In genomic region chr7:127614091-127614490, GRCm38 (mm10) we compare ENCODE assay signal across 7 mouse cellular contexts. TPM values are rescaled to one million over a fixed set of nuclear protein-coding genes. Genes with fewer than 3 reads are reported as not detected.
DNase-seq lines count a peak whose midpoint lies in the region; ATAC-seq and TF ChIP-seq lines count a peak whose summit lies in the region.

No protein-coding gene starts in this region.

- DNase-seq in spleen, adult 2 months (ENCODE audit: low read depth in 1 of 2, low spot score in 2 of 2): no peak
- no peak for DNase-seq in spleen, adult 12 weeks (ENCODE audit: low spot score)
- DNase-seq in MN1 (ENCODE audit: low spot score): no peak

- WGBS in spleen, adult 2 months: 45% methylated on average over 8 of the region's 8 CpGs
- 19% methylated on average over 8 of the region's 8 CpGs for WGBS in forebrain, embryonic 15.5 days
- WGBS in limb, embryonic 13.5 days: 25% methylated on average over 8 of the region's 8 CpGs
- 26% methylated on average over 8 of the region's 8 CpGs for WGBS in stomach, embryonic 16.5 days

- ATAC-seq in forebrain, embryonic 15.5 days (replicated peaks): no peak
- ATAC-seq in limb, embryonic 13.5 days (ENCODE audit: low FRiP score, low read depth): no peak
- ATAC-seq in stomach, embryonic 16.5 days (ENCODE audit: insufficient read depth, low FRiP score): no peak
- ATAC-seq in inflammation-experienced regulatory T-cells, adult 6 months: no peak

- peak overlapping the region; percentile 85; the same call in 1 of the 2 replicates for H3K4me3 ChIP-seq in spleen, adult 2 months (ENCODE audit: extremely low read depth, insufficient read depth, insufficient read length)
- H3K4me3 ChIP-seq in forebrain, embryonic 15.5 days: peak overlapping the region; percentile 100
- peak overlapping the region; percentile 100 for H3K4me3 ChIP-seq in limb, embryonic 13.5 days
- H3K4me3 ChIP-seq in stomach, embryonic 16.5 days (replicated peaks; ENCODE audit: low read length): peak overlapping the region; percentile 100

- no peak for TF ChIP-seq CTCF in spleen, adult 2 months (IDR thresholded peaks at IDR 0.05; ENCODE audit: extremely low read depth, insufficient read depth, insufficient read length, insufficient replicate concordance)

- peaks cover 11% of the 10 kb centered on the region for H3K36me3 ChIP-seq in spleen, adult 2 months (ENCODE audit: control insufficient read depth, insufficient read depth, low read length)
- H3K36me3 ChIP-seq in forebrain, embryonic 15.5 days: peaks cover 36% of the 10 kb centered on the region
- H3K36me3 ChIP-seq in limb, embryonic 13.5 days: peaks cover 42% of the 10 kb centered on the region
- peaks cover 37% of the 10 kb centered on the region for H3K36me3 ChIP-seq in stomach, embryonic 16.5 days (ENCODE audit: control insufficient read depth, insufficient read depth, low read length)

- no peak overlapping the region for H3K27ac ChIP-seq in spleen, adult 2 months (ENCODE audit: insufficient read depth, low read length)
- 0 out of 2 replicates have a peak overlapping the region, but pooled peaks have one; percentile 89 for H3K27ac ChIP-seq in forebrain, embryonic 15.5 days (replicated peaks)
- H3K27ac ChIP-seq in limb, embryonic 13.5 days: 0 out of 2 replicates have a peak overlapping the region, but pooled peaks have one; percentile 77
- peak overlapping the region; percentile 89 for H3K27ac ChIP-seq in stomach, embryonic 16.5 days (ENCODE audit: low read length)

- peaks cover 7% of the 10 kb centered on the region for H3K4me1 ChIP-seq in spleen, adult 2 months (ENCODE audit: control insufficient read depth, insufficient read depth, insufficient read length)
- peaks cover 33% of the 10 kb centered on the region for H3K4me1 ChIP-seq in forebrain, embryonic 15.5 days
- H3K4me1 ChIP-seq in limb, embryonic 13.5 days: peaks cover 17% of the 10 kb centered on the region
- peaks cover 16% of the 10 kb centered on the region for H3K4me1 ChIP-seq in stomach, embryonic 16.5 days (ENCODE audit: control insufficient read depth, insufficient read depth, low read length)

- peak overlapping the region; percentile 81 for H3K9ac ChIP-seq in forebrain, embryonic 15.5 days (replicated peaks)
- H3K9ac ChIP-seq in limb, embryonic 13.5 days: peak overlapping the region; percentile 96
- H3K9ac ChIP-seq in stomach, embryonic 16.5 days (ENCODE audit: low read length): peak overlapping the region; percentile 96

- no peak for TF ChIP-seq POLR2A in spleen, adult 2 months (IDR thresholded peaks at IDR 0.05; ENCODE audit: low read depth, low read length)

- peak overlapping the region; percentile 94 for H3K4me2 ChIP-seq in forebrain, embryonic 15.5 days (replicated peaks)
- peak overlapping the region; percentile 87 for H3K4me2 ChIP-seq in limb, embryonic 13.5 days (replicated peaks)
- H3K4me2 ChIP-seq in stomach, embryonic 16.5 days (ENCODE audit: low read depth, low read length): peak overlapping the region; percentile 79

- 0 out of 2 replicates have a peak, but pooled peaks cover 3% of the 10 kb centered on the region for H3K27me3 ChIP-seq in spleen, adult 2 months (ENCODE audit: control insufficient read depth, insufficient read depth, low read length)
- no peaks in the 10 kb centered on the region for H3K27me3 ChIP-seq in forebrain, embryonic 15.5 days
- H3K27me3 ChIP-seq in limb, embryonic 13.5 days: no peaks in the 10 kb centered on the region
- H3K27me3 ChIP-seq in stomach, embryonic 16.5 days (ENCODE audit: control insufficient read depth, insufficient read depth, low read length): no peaks in the 10 kb centered on the region

- H3K9me3 ChIP-seq in forebrain, embryonic 15.5 days: no peaks in the 10 kb centered on the region
- H3K9me3 ChIP-seq in limb, embryonic 13.5 days: no peaks in the 10 kb centered on the region
- H3K9me3 ChIP-seq in stomach, embryonic 16.5 days (replicated peaks; ENCODE audit: control insufficient read depth, low read length): 0 out of 2 replicates have a peak, but pooled peaks cover 6% of the 10 kb centered on the region

RNA-seq across cellular contexts. Expression of gene Zfp629, which starts 1.5 kb away (rescaled TPM):
- polyA plus RNA-seq in spleen, adult 2 months (2012; rRNA removed): 4.9 and 5.4 TPM in 2 replicates
- polyA plus RNA-seq in forebrain, embryonic 15.5 days (2015; fragmentation: Nextera tagmentation; extraction: Ambion mirVana): 18.7 and 18.9 TPM in 2 replicates
- 16.2 and 19.2 TPM in 2 replicates for polyA plus RNA-seq in limb, embryonic 13.5 days (2015; fragmentation: Nextera tagmentation; extraction: Ambion mirVana)
- 10.4 and 10.9 TPM in 2 replicates for polyA plus RNA-seq in stomach, embryonic 16.5 days (2015; fragmentation: Nextera tagmentation; extraction: Ambion mirVana)
- polyA plus RNA-seq in inflammation-experienced regulatory T-cells, adult 6 months (2017; shearing (Covaris generic)): under 1 TPM in 2 of 3 experiments, not detected in 1; 0.74 to 0.92 TPM

RNA-seq across cellular contexts. Expression of gene Rnf40, which starts 25.5 kb away (rescaled TPM):
- 25.8 and 29.3 TPM in 2 replicates for polyA plus RNA-seq in spleen, adult 2 months (2012; rRNA removed)
- polyA plus RNA-seq in forebrain, embryonic 15.5 days (2015; fragmentation: Nextera tagmentation; extraction: Ambion mirVana): 51.1 and 52.4 TPM in 2 replicates
- polyA plus RNA-seq in limb, embryonic 13.5 days (2015; fragmentation: Nextera tagmentation; extraction: Ambion mirVana): 51.6 and 54.9 TPM in 2 replicates
- polyA plus RNA-seq in stomach, embryonic 16.5 days (2015; fragmentation: Nextera tagmentation; extraction: Ambion mirVana): 41.6 and 41.7 TPM in 2 replicates
- polyA plus RNA-seq in inflammation-experienced regulatory T-cells, adult 6 months (2017; shearing (Covaris generic)): 10 to 100 TPM; 24.0 to 30.6 (median 29.7) TPM

RNA-seq across cellular contexts. Expression of gene Ccdc189, which starts 25.7 kb away (rescaled TPM):
- polyA plus RNA-seq in spleen, adult 2 months (2012; rRNA removed): 1.6 and 2.2 TPM in 2 replicates
- 11.8 TPM in 2 replicates for polyA plus RNA-seq in forebrain, embryonic 15.5 days (2015; fragmentation: Nextera tagmentation; extraction: Ambion mirVana)
- polyA plus RNA-seq in limb, embryonic 13.5 days (2015; fragmentation: Nextera tagmentation; extraction: Ambion mirVana): 9.2 and 9.6 TPM in 2 replicates
- polyA plus RNA-seq in stomach, embryonic 16.5 days (2015; fragmentation: Nextera tagmentation; extraction: Ambion mirVana): 6.3 and 8.1 TPM in 2 replicates
- polyA plus RNA-seq in inflammation-experienced regulatory T-cells, adult 6 months (2017; shearing (Covaris generic)): 1 to 10 TPM in 1 of 3 experiments, under 1 TPM in 2; 0.21 to 1.3 (median 0.72) TPM

RNA-seq across cellular contexts. Expression of gene Phkg2, which starts 41.0 kb away (rescaled TPM):
- 79.5 and 91.4 TPM in 2 replicates for polyA plus RNA-seq in spleen, adult 2 months (2012; rRNA removed)
- polyA plus RNA-seq in forebrain, embryonic 15.5 days (2015; fragmentation: Nextera tagmentation; extraction: Ambion mirVana): 59.7 and 62.3 TPM in 2 replicates
- polyA plus RNA-seq in limb, embryonic 13.5 days (2015; fragmentation: Nextera tagmentation; extraction: Ambion mirVana): 39.0 and 42.2 TPM in 2 replicates
- 37.6 and 44.1 TPM in 2 replicates for polyA plus RNA-seq in stomach, embryonic 16.5 days (2015; fragmentation: Nextera tagmentation; extraction: Ambion mirVana)
- polyA plus RNA-seq in inflammation-experienced regulatory T-cells, adult 6 months (2017; shearing (Covaris generic)): 100 to 1,000 TPM in 1 of 3 experiments, 10 to 100 TPM in 2; 75.0 to 116 (median 93.2) TPM

RNA-seq across cellular contexts. Expression of gene Tmem265, which starts 52.9 kb away (rescaled TPM):
- 4.8 TPM in 2 replicates for polyA plus RNA-seq in spleen, adult 2 months (2012; rRNA removed)
- 3.7 and 5.3 TPM in 2 replicates for polyA plus RNA-seq in forebrain, embryonic 15.5 days (2015; fragmentation: Nextera tagmentation; extraction: Ambion mirVana)
- polyA plus RNA-seq in limb, embryonic 13.5 days (2015; fragmentation: Nextera tagmentation; extraction: Ambion mirVana): 6.4 and 8.8 TPM in 2 replicates
- 10.1 and 14.0 TPM in 2 replicates for polyA plus RNA-seq in stomach, embryonic 16.5 days (2015; fragmentation: Nextera tagmentation; extraction: Ambion mirVana)
- 10 to 100 TPM; 30.0 to 46.0 (median 34.3) TPM for polyA plus RNA-seq in inflammation-experienced regulatory T-cells, adult 6 months (2017; shearing (Covaris generic))
